Mouse (Mus musculus): ENCODE results near the gene 1190007I07Rik. TPM values are rescaled to one million over a fixed set of nuclear protein-coding genes. Genes with fewer than 3 reads are reported as not detected.
"Not testable (repeated sequence)": the region's sequence is repeated elsewhere in the genome, so short reads cannot be mapped to it uniquely, and the experiment has no call there.

The 1190007I07Rik gene
- polyA plus RNA-seq, 1 experiment from 2014 or later, result 40.6 TPM

GRCm38 (mm10) chr10:82594421-82594820 lies 28.6 kb downstream of the 1190007I07Rik start:
- not testable (repeated sequence) for H3K9me3 ChIP-seq; H3K4me1 ChIP-seq; H3K27ac ChIP-seq; H3K27me3 ChIP-seq; ATAC-seq (ENCODE audit: low FRiP score); H3K9ac ChIP-seq; H3K4me3 ChIP-seq (replicated peaks); H3K36me3 ChIP-seq (replicated peaks); H3K4me2 ChIP-seq
- 63% methylated on average over 4 of the region's 4 CpGs for WGBS

DNA sequence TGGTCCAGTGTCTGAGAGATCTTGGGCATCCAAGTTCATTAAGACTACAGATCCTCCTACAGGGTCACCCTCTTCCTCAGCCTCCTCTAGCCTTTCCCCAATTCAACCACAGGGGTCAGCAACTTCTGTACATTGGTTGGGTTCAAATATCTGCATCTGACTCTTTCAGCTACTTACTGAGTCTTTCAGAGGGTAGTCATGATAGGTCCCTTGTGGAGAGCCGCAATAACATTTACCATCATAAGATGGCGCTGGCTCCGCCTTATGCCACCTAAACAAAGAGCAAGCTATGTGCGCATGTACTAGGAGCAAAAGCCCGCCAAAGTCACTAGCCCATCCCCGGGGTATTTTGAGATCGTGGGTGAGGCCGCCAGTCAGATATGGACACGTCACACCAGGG lies 33.4 kb downstream of the 1190007I07Rik start:
- H3K9ac ChIP-seq; H3K36me3 ChIP-seq (replicated peaks); H3K4me2 ChIP-seq; H3K27me3 ChIP-seq; H3K9me3 ChIP-seq; ATAC-seq (ENCODE audit: low FRiP score); H3K4me1 ChIP-seq; H3K4me3 ChIP-seq (replicated peaks); H3K27ac ChIP-seq: not testable (repeated sequence)
- 85% methylated on average over 9 of the region's 9 CpGs for WGBS

DNA sequence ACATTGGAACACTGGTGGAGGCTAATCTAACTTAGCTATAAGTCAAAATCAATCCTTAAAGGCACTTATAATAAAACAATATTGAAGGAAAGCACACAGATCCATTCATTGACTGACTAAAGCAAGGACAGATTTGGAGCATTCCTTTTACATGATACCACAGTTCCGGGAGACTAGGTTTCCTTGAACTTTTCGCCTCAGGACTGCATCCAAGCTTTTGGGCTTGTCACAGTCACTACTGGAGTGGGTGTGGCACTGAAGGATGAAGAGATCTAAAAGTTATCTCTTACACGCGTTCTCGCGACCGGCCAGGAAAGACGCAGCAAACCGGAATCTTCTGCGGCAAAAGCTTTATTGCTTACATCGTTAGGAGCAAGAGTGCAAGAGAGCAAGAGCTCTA lies 51.9 kb downstream of the 1190007I07Rik start:
- H3K27ac ChIP-seq; H3K36me3 ChIP-seq (replicated peaks); H3K9me3 ChIP-seq; H3K4me3 ChIP-seq (replicated peaks); ATAC-seq (ENCODE audit: low FRiP score); H3K4me1 ChIP-seq; H3K9ac ChIP-seq; H3K4me2 ChIP-seq; H3K27me3 ChIP-seq: not testable (repeated sequence)
- WGBS, result 94% methylated on average over 11 of the region's 11 CpGs

Other genes with a start within 250 kb of the 1190007I07Rik start
- not detected in 2 replicates for gene Gm1553, start 130.6 kb downstream of the 1190007I07Rik start, polyA plus RNA-seq (2016; fragmentation: Nextera tagmentation; extraction: Ambion mirVana)
- 295 and 311 TPM in 2 replicates for gene Tdg, start 6.6 kb upstream of the 1190007I07Rik start, polyA plus RNA-seq (2016; fragmentation: Nextera tagmentation; extraction: Ambion mirVana)
- 2.8 and 2.9 TPM in 2 replicates for gene Glt8d2, start 67.4 kb upstream of the 1190007I07Rik start, polyA plus RNA-seq (2016; fragmentation: Nextera tagmentation; extraction: Ambion mirVana)
- 46.9 and 50.0 TPM in 2 replicates for gene Hcfc2, start 72.9 kb upstream of the 1190007I07Rik start, polyA plus RNA-seq (2016; fragmentation: Nextera tagmentation; extraction: Ambion mirVana)
- 68.7 and 72.8 TPM in 2 replicates for gene Nfyb, start 140.9 kb upstream of the 1190007I07Rik start, polyA plus RNA-seq (2016; fragmentation: Nextera tagmentation; extraction: Ambion mirVana)
- 183 and 206 TPM in 2 replicates for gene Txnrd1, start 210.7 kb upstream of the 1190007I07Rik start, polyA plus RNA-seq (2016; fragmentation: Nextera tagmentation; extraction: Ambion mirVana)
- gene Eid3, start 243.4 kb upstream of the 1190007I07Rik start, polyA plus RNA-seq (2016; fragmentation: Nextera tagmentation; extraction: Ambion mirVana), result 0.90 and 1.2 TPM in 2 replicates